Mouse (Mus musculus) ES-E14 (cell line): Measurements from ENCODE around the gene Gramd1a.

Source experiments
- CHD2 ChIP-seq: IDR thresholded peaks from 2 replicates; pipeline ENCODE4 v1.6.1; 2014; ENCODE audit warnings: mild to moderate bottlenecking, low read depth, low read length, inconsistent platforms
- HCFC1 ChIP-seq: IDR thresholded peaks from 2 replicates; pipeline ENCODE4 v1.6.1; 2012; ENCODE audit warnings: low read length, inconsistent platforms, borderline replicate concordance; ENCODE audit not compliant: insufficient read depth
- MAFK ChIP-seq: IDR thresholded peaks from 2 replicates; pipeline ENCODE4 v1.6.1; 2014; ENCODE audit warnings: mild to moderate bottlenecking, low read depth, low read length, inconsistent platforms; ENCODE audit not compliant: insufficient read depth
- ZC3H11A ChIP-seq: IDR thresholded peaks from 2 replicates; pipeline ENCODE4 v1.6.1; 2012; ENCODE audit warnings: low read depth, mild to moderate bottlenecking, inconsistent platforms, low read length, borderline replicate concordance
- ZNF384 ChIP-seq: IDR thresholded peaks from 2 replicates; pipeline ENCODE4 v1.6.1; 2012; ENCODE audit warnings: low read depth, low read length, inconsistent platforms

GRCm38 (mm10) chr7:31099612-31099982 is 56.1 kb downstream of the Gramd1a start:
- TF ChIP-seq HCFC1 (no peak), CHD2 (no peak), ZNF384 (no peak), ZC3H11A (no peak), MAFK (no peak)
